Mouse (Mus musculus) limb, embryonic 13.5 days (tissue): Measurements from ENCODE around the gene Taf6l. TPM values are rescaled to one million over a fixed set of nuclear protein-coding genes. Genes with fewer than 3 reads are reported as not detected.

Experiments
- ATAC-seq: fragments of 200-750 bp; cut with Nextera tagmentation; 2 replicates; pipeline ENCODE4 v1.8.0; 2017; ENCODE audit warnings: low read depth, moderate number of reproducible peaks, moderate TSS enrichment; ENCODE audit not compliant: low FRiP score
- H3K27ac ChIP-seq: fragments of 300-500 bp; sonication (generic); 2 replicates; pipeline ENCODE4 v1.5.1; 2015; ENCODE audit warnings: inconsistent platforms, mild to moderate bottlenecking, moderate library complexity
- H3K27me3 ChIP-seq: fragments of 300-500 bp; sonication (generic); 2 replicates; pipeline ENCODE4 v1.6.1; 2015; ENCODE audit warnings: mild to moderate bottlenecking, inconsistent platforms
- H3K36me3 ChIP-seq: fragments of 300-500 bp; sonication (generic); 2 replicates; pipeline ENCODE4 v1.6.1; 2015; ENCODE audit warnings: inconsistent platforms, mild to moderate bottlenecking, moderate library complexity
- H3K4me1 ChIP-seq: fragments of 300-500 bp; sonication (generic); 2 replicates; pipeline ENCODE4 v1.6.1; 2015; ENCODE audit warnings: inconsistent platforms
- H3K4me2 ChIP-seq: fragments of 300-500 bp; sonication (generic); replicated peaks from 2 replicates; pipeline ENCODE4 v1.6.1; 2015; ENCODE audit warnings: inconsistent platforms, mild to moderate bottlenecking, moderate library complexity
- H3K4me3 ChIP-seq: fragments of 300-500 bp; sonication (generic); 2 replicates; pipeline ENCODE4 v1.5.1; 2015; ENCODE audit warnings: moderate library complexity, mild to moderate bottlenecking, inconsistent platforms
- H3K9ac ChIP-seq: fragments of 300-500 bp; sonication (generic); 2 replicates; pipeline ENCODE4 v1.6.1; 2015; ENCODE audit warnings: mild to moderate bottlenecking, inconsistent platforms
- H3K9me3 ChIP-seq: fragments of 300-500 bp; sonication (generic); 2 replicates; pipeline ENCODE4 v1.6.1; 2016; ENCODE audit warnings: inconsistent platforms
- WGBS: fragments of 180-500 bp; shearing (Covaris S2); methylation state at CpG from one replicate; pipeline ENCODE4 v1.1.7; 2015; 5-methylcytosine and 5-hydroxymethylcytosine counted together
- polyA plus RNA-seq: library from polyadenylated mRNA; unstranded; fragments of >200 nt; fragmentation: Nextera tagmentation; extraction: Ambion mirVana; gene quantifications from 2 replicates; pipeline ENCODE4 v1.2.1, GENCODE M21; 2015

Taf6l gene
- polyA plus RNA-seq, 1 experiment from 2014 or later: 31.9 TPM

GRCm38 (mm10) chr19:8774951-8775421, 11.2 kb downstream of the Taf6l start:
- Histone ChIP-seq H3K4me1 (peaks cover 33% of the 10 kb centered on the region), H3K9me3 (no peaks in the 10 kb centered on the region), H3K27ac (peak overlapping the region; percentile 98), H3K9ac (peak overlapping the region; percentile 93), H3K36me3 (peaks cover 45% of the 10 kb centered on the region), H3K4me2 (peak overlapping the region; percentile 95), H3K4me3 (peak overlapping the region; percentile 76), H3K27me3 (no peaks in the 10 kb centered on the region)
- ATAC-seq: no peak; the same call in 1 of the 2 replicates
- WGBS: 5% methylated on average over 20 of the region's 20 CpGs

- under 1% methylated on average over 68 of the region's 68 CpGs for WGBS
- Histone ChIP-seq H3K9ac (peak within 1 kb of the TSS; percentile 93), H3K36me3 (peaks cover 48% of the 10 kb centered on the region), H3K27ac (peak within 1 kb of the TSS; percentile 98), H3K4me3 (peak within 1 kb of the TSS; percentile 76), H3K4me1 (peaks cover 33% of the 10 kb centered on the region), H3K27me3 (no peaks in the 10 kb centered on the region), H3K9me3 (no peaks in the 10 kb centered on the region), H3K4me2 (peak within 1 kb of the TSS; percentile 95)
- ATAC-seq: peak; percentile 94
Measured at GRCm38 (mm10) chr19:8774086-8774835, 12.0 kb downstream of the Taf6l start, which contains the start of gene Tmem179b. Gene Tmem179b, minus strand, starts transcription at chr19:8774467.

DNA sequence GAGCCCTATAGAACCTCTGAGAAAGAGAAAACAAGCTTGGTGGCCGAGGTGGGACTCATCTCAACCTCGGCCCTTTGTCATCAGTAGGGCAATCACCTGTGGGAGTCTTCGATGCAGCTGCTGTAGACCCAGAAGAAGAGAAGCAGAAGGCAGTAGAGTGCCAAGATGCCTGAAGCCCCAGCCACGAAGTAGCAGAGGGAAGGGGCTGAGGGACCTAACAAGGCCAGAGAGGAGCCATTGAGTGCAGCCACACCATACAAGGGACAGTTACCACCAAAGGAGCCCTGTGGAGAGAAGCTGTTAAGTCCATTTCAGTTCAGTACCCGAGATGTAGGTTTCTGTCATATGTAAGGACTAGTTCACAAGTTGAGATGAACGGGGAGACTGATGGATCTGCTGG, 12.8 kb downstream of the Taf6l start:
- Histone ChIP-seq H3K27ac (peak overlapping the region; percentile 98; the same call in 1 of the 2 replicates), H3K36me3 (peaks cover 50% of the 10 kb centered on the region), H3K9me3 (no peaks in the 10 kb centered on the region), H3K4me1 (peaks cover 33% of the 10 kb centered on the region), H3K9ac (peak overlapping the region; percentile 93), H3K4me3 (peak overlapping the region; percentile 76), H3K27me3 (no peaks in the 10 kb centered on the region), H3K4me2 (peak overlapping the region; percentile 95)
- ATAC-seq: no peak
- WGBS: 55% methylated on average over 6 of the region's 6 CpGs

DNA sequence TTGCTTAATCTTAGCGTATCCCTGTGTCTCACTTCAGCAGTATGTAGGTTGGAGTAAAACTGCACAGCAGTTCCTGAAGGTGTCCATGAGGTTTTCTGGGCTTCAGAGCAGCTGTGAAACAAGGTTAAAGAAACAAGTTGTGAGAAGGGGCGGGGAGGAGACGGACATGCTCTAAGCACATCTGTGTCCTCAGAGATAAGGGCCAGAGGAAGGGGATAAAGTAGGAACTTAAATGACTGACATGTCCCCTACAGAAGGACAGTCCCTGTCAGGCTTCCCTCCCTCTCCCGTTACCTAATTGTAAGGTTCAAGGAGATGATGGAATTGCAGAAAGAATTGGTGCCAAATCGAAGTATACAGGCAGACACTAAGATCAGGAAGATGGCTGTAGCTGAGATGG, 13.2 kb downstream of the Taf6l start:
- Histone ChIP-seq H3K9ac (peak overlapping the region; percentile 93), H3K4me3 (peak overlapping the region; percentile 76), H3K9me3 (no peaks in the 10 kb centered on the region), H3K4me2 (peak overlapping the region; percentile 95), H3K36me3 (peaks cover 50% of the 10 kb centered on the region), H3K27ac (peak overlapping the region; percentile 98; the same call in 1 of the 2 replicates), H3K4me1 (peaks cover 33% of the 10 kb centered on the region), H3K27me3 (no peaks in the 10 kb centered on the region)
- ATAC-seq: no peak
- 86% methylated on average over 5 of the region's 5 CpGs for WGBS

GRCm38 (mm10) chr19:8770567-8771270, 15.5 kb downstream of the Taf6l start, which contains the start of gene Tmem223:
Gene Tmem223, plus strand, starts transcription at chr19:8770996.
- Histone ChIP-seq H3K9ac (peak within 1 kb of the TSS; percentile 95), H3K36me3 (peaks cover 68% of the 10 kb centered on the region), H3K4me1 (peaks cover 31% of the 10 kb centered on the region), H3K4me2 (peak within 1 kb of the TSS; percentile 77), H3K27ac (peak within 1 kb of the TSS; percentile 89), H3K4me3 (peak within 1 kb of the TSS; percentile 78), H3K27me3 (no peaks in the 10 kb centered on the region), H3K9me3 (0 out of 2 replicates have a peak, but pooled peaks cover under 1% of the 10 kb centered on the region)
- no peak; the same call in 1 of the 2 replicates for ATAC-seq
- WGBS: 21% methylated on average over 29 of the region's 29 CpGs

- ATAC-seq: no peak
Measured at GRCm38 (mm10) chr19:8765562-8765961, 20.7 kb downstream of the Taf6l start.

DNA sequence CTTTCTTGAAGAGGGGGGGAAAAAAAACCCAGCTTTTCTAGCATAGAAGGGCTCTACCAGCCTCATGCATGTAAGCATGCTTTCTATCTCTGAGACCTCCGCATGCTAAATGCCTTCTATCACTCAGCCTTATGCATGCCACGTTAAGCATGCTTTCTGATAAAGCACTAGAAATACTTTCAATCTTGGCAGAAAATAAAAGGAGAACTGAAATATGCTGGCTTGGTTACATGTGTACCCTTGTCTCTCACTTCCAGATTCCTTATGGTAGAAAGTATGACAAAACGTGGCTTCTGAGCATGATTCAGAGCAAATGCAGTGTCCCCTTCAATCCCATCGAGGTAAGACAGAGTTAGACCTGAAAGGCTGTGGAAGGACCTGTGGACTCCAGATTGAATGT, 22.9 kb downstream of the Taf6l start:
- no peak for ATAC-seq

More at GRCm38 (mm10) chr19:8765562-8765961, 20.7 kb downstream of the Taf6l start:
- H3K9me3 ChIP-seq: peaks cover 5% of the 10 kb centered on the region; the same call in 1 of the 2 replicates
- WGBS: 94% methylated on average over 9 of the region's 9 CpGs
- H3K27me3 ChIP-seq: no peaks in the 10 kb centered on the region
- peaks cover 5% of the 10 kb centered on the region; the same call in 1 of the 2 replicates for H3K4me1 ChIP-seq
- H3K27ac ChIP-seq: no peak overlapping the region
- H3K9ac ChIP-seq: no peak overlapping the region
- no peak overlapping the region for H3K4me2 ChIP-seq
- peaks cover 86% of the 10 kb centered on the region for H3K36me3 ChIP-seq
- no peak overlapping the region for H3K4me3 ChIP-seq

DNA sequence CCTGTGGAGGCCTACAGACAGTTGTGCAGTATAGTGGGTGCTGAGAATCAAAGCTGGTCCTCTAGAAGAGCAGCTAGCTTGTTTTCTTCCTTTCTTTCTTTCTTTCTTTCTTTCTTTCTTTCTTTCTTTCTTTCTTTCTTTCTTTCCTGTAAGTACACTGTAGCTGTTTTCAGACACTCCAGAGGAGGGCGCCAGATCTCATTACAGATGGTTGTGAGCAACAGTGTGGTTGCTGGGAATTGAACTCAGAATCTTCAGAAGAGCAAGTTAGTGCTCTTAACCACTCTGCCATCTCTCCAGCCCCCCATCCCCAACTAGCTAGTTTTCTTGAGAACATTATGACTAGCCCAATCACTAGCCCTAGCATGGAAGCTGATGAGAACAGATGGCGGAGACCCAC, 25.5 kb downstream of the Taf6l start:
- Histone ChIP-seq H3K9me3 (peaks cover 5% of the 10 kb centered on the region; the same call in 1 of the 2 replicates), H3K27ac (no peak overlapping the region), H3K27me3 (no peaks in the 10 kb centered on the region), H3K9ac (no peak overlapping the region), H3K4me2 (no peak overlapping the region), H3K36me3 (peaks cover 41% of the 10 kb centered on the region), H3K4me3 (no peak overlapping the region), H3K4me1 (peaks cover 19% of the 10 kb centered on the region)
- WGBS: 88% methylated on average over 2 of the region's 2 CpGs
- no peak for ATAC-seq

More for the DNA sequence above, 22.9 kb downstream of the Taf6l start:
- Histone ChIP-seq H3K4me3 (no peak overlapping the region), H3K36me3 (peaks cover 64% of the 10 kb centered on the region), H3K9me3 (peaks cover 5% of the 10 kb centered on the region; the same call in 1 of the 2 replicates), H3K9ac (no peak overlapping the region), H3K4me2 (no peak overlapping the region), H3K27me3 (no peaks in the 10 kb centered on the region), H3K4me1 (peaks cover 8% of the 10 kb centered on the region), H3K27ac (no peak overlapping the region)
- WGBS: 94% methylated on average over 4 of the region's 4 CpGs

GRCm38 (mm10) chr19:8758899-8759298, 27.3 kb downstream of the Taf6l start:
- peaks cover 28% of the 10 kb centered on the region for H3K4me1 ChIP-seq
- no peak for ATAC-seq
- H3K4me3 ChIP-seq: no peak overlapping the region
- 85% methylated on average over 2 of the region's 2 CpGs for WGBS
- no peaks in the 10 kb centered on the region for H3K9me3 ChIP-seq
- peaks cover 40% of the 10 kb centered on the region for H3K36me3 ChIP-seq
- H3K27me3 ChIP-seq: no peaks in the 10 kb centered on the region
- no peak overlapping the region for H3K27ac ChIP-seq
- H3K9ac ChIP-seq: no peak overlapping the region
- peak overlapping the region; percentile 86 for H3K4me2 ChIP-seq

DNA sequence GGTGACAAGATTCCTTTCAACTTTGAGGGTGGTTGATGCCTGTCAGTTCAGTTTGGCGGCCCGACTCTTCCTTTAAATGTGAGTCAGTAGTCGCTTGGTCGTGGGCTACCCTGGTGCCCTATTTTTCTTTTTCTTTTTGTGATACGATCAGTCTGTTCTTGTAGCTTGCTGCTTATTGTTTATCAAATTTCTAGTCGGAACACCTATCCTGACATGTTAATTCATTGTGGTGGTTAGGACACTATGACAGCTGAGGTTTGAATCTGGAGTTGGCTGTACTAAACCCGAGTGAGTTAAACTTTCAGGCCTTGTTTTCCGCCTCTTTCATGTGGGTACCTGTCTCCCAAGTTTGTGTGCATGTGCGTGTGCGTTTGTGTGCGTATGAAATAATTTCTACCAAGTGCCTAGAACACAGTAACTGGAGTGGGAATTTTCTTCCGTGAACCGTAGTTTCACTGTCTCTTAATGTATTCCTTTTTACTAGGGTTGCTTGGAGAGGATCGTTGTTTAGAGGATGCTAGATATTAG, 28.7 kb downstream of the Taf6l start:
- peak overlapping the region; percentile 98 for H3K4me3 ChIP-seq
- peaks cover 28% of the 10 kb centered on the region for H3K4me1 ChIP-seq
- ATAC-seq: no peak

GRCm38 (mm10) chr19:8756635-8757387, 29.4 kb downstream of the Taf6l start, which contains the start of gene Nxf1:
Gene Nxf1, plus strand, starts transcription at chr19:8757073.
- peaks cover 40% of the 10 kb centered on the region for H3K36me3 ChIP-seq
- WGBS: under 1% methylated on average over 74 of the region's 75 CpGs
- H3K4me2 ChIP-seq: peak within 1 kb of the TSS; percentile 86
- no peaks in the 10 kb centered on the region for H3K27me3 ChIP-seq
- peak; percentile 93 for ATAC-seq
- H3K9me3 ChIP-seq: no peaks in the 10 kb centered on the region
- peak within 1 kb of the TSS; percentile 90 for H3K27ac ChIP-seq
- peak within 1 kb of the TSS; percentile 95 for H3K9ac ChIP-seq
- peak within 1 kb of the TSS; percentile 98 for H3K4me3 ChIP-seq
- peaks cover 28% of the 10 kb centered on the region for H3K4me1 ChIP-seq

More for the DNA sequence above, 28.7 kb downstream of the Taf6l start:
- Histone ChIP-seq H3K36me3 (peaks cover 40% of the 10 kb centered on the region), H3K4me2 (peak overlapping the region; percentile 86), H3K9ac (peak overlapping the region; percentile 95), H3K27ac (peak overlapping the region; percentile 90), H3K9me3 (no peaks in the 10 kb centered on the region), H3K27me3 (no peaks in the 10 kb centered on the region)
- WGBS: 2% methylated on average over 14 of the region's 14 CpGs
